Mouse (Mus musculus) liver, embryonic 13.5 days (tissue): ENCODE measurements around the gene Acad10. TPM values are rescaled to one million over a fixed set of nuclear protein-coding genes. Genes with fewer than 3 reads are reported as not detected.
"Not testable (repeated sequence)": the region's sequence is repeated elsewhere in the genome, so short reads cannot be mapped to it uniquely, and the experiment has no call there.

Experiments
- ATAC-seq: fragments of 200-750 bp; cut with Nextera tagmentation; 2 replicates; pipeline ENCODE4 v1.8.0; 2017; ENCODE audit warnings: low read depth, mild to moderate bottlenecking, moderate number of reproducible peaks, moderate library complexity
- DNase-seq: peaks from one replicate; pipeline ENCODE4 v3.0.0; 2022
- H3K27ac ChIP-seq: fragments of 300-500 bp; sonication (generic); 2 replicates; pipeline ENCODE4 v1.5.1; 2015; ENCODE audit warnings: moderate library complexity, mild to moderate bottlenecking, inconsistent platforms
- H3K27me3 ChIP-seq: fragments of 300-500 bp; sonication (generic); 2 replicates; pipeline ENCODE4 v1.6.1; 2015; ENCODE audit warnings: mild to moderate bottlenecking, inconsistent platforms
- H3K36me3 ChIP-seq: fragments of 300-500 bp; sonication (generic); 2 replicates; pipeline ENCODE4 v1.6.1; 2015; ENCODE audit warnings: mild to moderate bottlenecking, inconsistent platforms
- H3K4me1 ChIP-seq: fragments of 300-500 bp; sonication (generic); replicated peaks from 2 replicates; pipeline ENCODE4 v1.6.1; 2015; ENCODE audit warnings: inconsistent platforms
- H3K4me2 ChIP-seq: fragments of 300-500 bp; sonication (generic); 2 replicates; pipeline ENCODE4 v1.6.1; 2015; ENCODE audit warnings: inconsistent platforms, mild to moderate bottlenecking, moderate library complexity
- H3K4me3 ChIP-seq: fragments of 300-500 bp; sonication (generic); replicated peaks from 2 replicates; pipeline ENCODE4 v1.5.1; 2015; ENCODE audit warnings: mild to moderate bottlenecking, inconsistent platforms
- H3K9ac ChIP-seq: fragments of 300-500 bp; sonication (generic); 2 replicates; pipeline ENCODE4 v1.6.1; 2015; ENCODE audit warnings: mild to moderate bottlenecking, inconsistent platforms
- H3K9me3 ChIP-seq: fragments of 300-500 bp; sonication (generic); replicated peaks from 2 replicates; pipeline ENCODE4 v1.6.1; 2016; ENCODE audit warnings: inconsistent platforms
- WGBS: fragments of 180-500 bp; shearing (Covaris S2); methylation state at CpG from one replicate; pipeline ENCODE4 v1.1.7; 2015; ENCODE audit not compliant: insufficient replicate concordance; 5-methylcytosine and 5-hydroxymethylcytosine counted together
- polyA plus RNA-seq: library from polyadenylated mRNA; unstranded; fragments of >200 nt; fragmentation: Nextera tagmentation; extraction: Ambion mirVana; gene quantifications from 2 replicates; pipeline ENCODE4 v1.2.1, GENCODE M21; 2015

Gene Acad10
- polyA plus RNA-seq, 1 experiment from 2014 or later: 2.0 TPM

DNA sequence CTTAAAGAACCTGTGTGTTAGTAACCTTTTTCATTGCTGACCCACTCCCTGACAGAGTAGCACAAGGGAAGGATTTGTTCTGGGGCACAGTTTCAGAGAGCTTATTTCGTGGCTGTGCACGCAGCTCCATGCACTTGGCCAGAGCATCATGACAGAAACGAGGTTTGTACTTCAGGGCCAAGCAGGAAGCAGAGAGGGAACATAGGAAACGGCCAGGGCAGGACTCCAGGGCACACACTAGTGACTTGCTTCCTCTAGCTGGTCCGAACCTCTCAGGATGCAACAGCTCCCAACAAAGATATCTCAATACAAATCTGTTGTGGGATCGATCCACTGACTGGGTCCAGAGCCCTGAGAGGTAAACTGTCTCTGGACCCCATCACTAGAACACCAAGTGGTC is 3.4 kb downstream of the Acad10 start:
- H3K4me3 ChIP-seq: not testable (repeated sequence)

DNA sequence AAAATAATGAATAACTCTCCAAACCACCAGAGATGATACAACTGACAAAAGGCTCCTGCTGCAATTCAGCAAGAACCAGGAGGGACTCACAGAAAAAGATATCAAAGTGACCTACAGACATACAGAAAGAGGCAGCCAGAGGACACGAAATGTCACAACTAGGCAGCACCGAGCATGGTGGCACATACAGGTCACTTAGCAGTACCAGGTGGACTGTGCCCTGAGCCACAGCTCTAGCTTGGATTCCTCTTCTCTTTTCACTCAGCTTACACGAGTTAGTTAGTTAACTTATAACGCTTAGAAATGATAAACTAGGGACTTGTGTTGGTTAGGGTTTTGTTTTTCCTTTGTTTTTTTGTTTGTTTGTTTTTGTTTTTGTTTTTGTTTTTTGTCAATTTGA is 5.8 kb downstream of the Acad10 start:
- Histone ChIP-seq H3K9me3 (no peaks in the 10 kb centered on the region), H3K36me3 (no peaks in the 10 kb centered on the region), H3K4me3 (no peak overlapping the region), H3K4me2 (no peak overlapping the region), H3K27me3 (no peaks in the 10 kb centered on the region), H3K27ac (no peak overlapping the region), H3K9ac (no peak overlapping the region), H3K4me1 (peaks cover 4% of the 10 kb centered on the region)
- WGBS: 65% methylated on average over 4 of the region's 4 CpGs
- DNase-seq (no peak), ATAC-seq (no peak)

More for the DNA sequence above, 3.4 kb downstream of the Acad10 start:
- ATAC-seq, H3K27ac ChIP-seq, H3K9me3 ChIP-seq, H3K4me2 ChIP-seq, H3K36me3 ChIP-seq, DNase-seq, H3K27me3 ChIP-seq, H3K9ac ChIP-seq: not testable (repeated sequence)
- H3K4me1 ChIP-seq: peaks cover 20% of the 10 kb centered on the region
- whole genome bisulfite sequencing: 49% methylated on average over 6 of the region's 6 CpGs

DNA sequence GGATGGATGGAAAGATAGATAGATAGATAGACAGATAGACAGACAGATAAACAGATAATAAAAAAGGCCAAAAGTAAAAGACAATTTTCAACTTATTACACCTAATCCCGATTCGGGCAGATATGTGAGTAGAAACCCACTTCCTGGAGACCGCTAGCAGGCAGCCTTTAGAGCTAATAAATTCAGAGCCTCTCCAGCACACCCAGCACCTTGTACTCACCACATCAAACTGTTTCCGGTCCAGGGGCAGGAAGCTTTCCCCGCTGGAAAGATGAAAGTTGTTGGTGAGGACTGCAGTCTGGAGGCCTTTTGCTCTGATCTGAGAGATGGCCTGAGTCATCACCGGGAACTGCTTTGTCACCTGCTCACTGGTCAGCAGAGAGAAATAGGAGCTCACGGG is 11.2 kb downstream of the Acad10 start:
- H3K4me2 ChIP-seq: no peak overlapping the region
- no peak overlapping the region for H3K9ac ChIP-seq
- 65% methylated on average over 7 of the region's 7 CpGs for WGBS
- ATAC-seq (no peak), DNase-seq (no peak)
- no peaks in the 10 kb centered on the region for H3K27me3 ChIP-seq
- H3K27ac ChIP-seq: no peak overlapping the region
- 0 out of 2 replicates have a peak, but pooled peaks cover 4% of the 10 kb centered on the region for H3K4me1 ChIP-seq
- no peaks in the 10 kb centered on the region; the same call in 1 of the 2 replicates for H3K36me3 ChIP-seq
- no peak overlapping the region for H3K4me3 ChIP-seq
- no peaks in the 10 kb centered on the region for H3K9me3 ChIP-seq

DNA sequence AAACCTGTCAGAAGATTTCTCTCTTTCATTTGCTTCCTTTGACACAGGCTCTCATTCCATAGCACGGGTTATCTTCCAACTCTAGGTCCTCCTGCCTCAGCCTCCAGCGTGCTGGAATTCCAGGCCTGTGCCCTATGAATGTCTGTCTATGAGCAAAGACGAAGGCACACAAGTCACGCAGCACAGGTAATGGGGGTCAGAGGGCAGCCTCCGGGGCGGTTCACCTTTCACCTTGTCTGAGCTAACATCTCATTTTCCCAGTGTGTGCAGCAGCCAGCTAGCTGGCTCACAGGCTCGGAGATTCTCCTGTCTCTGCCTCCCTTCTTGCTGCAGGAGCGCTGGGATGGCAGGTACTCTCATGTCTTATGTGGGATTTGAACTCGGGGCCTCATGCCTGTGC is 20.7 kb downstream of the Acad10 start:
- no peaks in the 10 kb centered on the region for H3K27me3 ChIP-seq
- no peak overlapping the region for H3K4me3 ChIP-seq
- H3K36me3 ChIP-seq: no peaks in the 10 kb centered on the region
- H3K27ac ChIP-seq: no peak overlapping the region
- H3K4me2 ChIP-seq: no peak overlapping the region
- H3K4me1 ChIP-seq: 0 out of 2 replicates have a peak, but pooled peaks cover 1% of the 10 kb centered on the region
- no peak overlapping the region for H3K9ac ChIP-seq
- ATAC-seq (no peak), DNase-seq (no peak)
- H3K9me3 ChIP-seq: no peaks in the 10 kb centered on the region
- 74% methylated on average over 9 of the region's 9 CpGs for WGBS

DNA sequence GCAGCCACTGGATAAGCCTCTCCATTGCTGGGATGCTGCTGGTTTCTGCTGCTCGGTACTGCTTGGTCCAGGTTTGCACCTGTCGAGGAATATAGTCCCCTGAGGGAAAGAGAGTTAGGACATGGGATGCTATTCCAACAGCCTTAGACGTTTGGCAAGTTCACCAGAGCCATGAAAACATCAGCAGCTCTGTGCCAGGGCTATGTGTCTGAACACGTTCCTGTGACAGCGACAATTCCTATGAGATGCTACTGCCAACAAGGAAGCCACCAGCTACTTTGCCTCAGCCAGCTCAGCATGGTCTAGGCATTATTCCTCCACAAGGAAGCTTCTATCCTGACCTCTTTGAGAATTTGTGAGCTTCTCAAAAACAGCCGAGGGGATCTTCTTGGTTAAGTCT is 23.0 kb downstream of the Acad10 start:
- Histone ChIP-seq H3K4me2 (no peak overlapping the region), H3K4me1 (no peaks in the 10 kb centered on the region), H3K9ac (no peak overlapping the region), H3K27me3 (no peaks in the 10 kb centered on the region), H3K27ac (no peak overlapping the region), H3K4me3 (no peak overlapping the region), H3K36me3 (no peaks in the 10 kb centered on the region), H3K9me3 (no peaks in the 10 kb centered on the region)
- WGBS: 73% methylated on average over 6 of the region's 6 CpGs
- ATAC-seq (no peak), DNase-seq (no peak)

DNA sequence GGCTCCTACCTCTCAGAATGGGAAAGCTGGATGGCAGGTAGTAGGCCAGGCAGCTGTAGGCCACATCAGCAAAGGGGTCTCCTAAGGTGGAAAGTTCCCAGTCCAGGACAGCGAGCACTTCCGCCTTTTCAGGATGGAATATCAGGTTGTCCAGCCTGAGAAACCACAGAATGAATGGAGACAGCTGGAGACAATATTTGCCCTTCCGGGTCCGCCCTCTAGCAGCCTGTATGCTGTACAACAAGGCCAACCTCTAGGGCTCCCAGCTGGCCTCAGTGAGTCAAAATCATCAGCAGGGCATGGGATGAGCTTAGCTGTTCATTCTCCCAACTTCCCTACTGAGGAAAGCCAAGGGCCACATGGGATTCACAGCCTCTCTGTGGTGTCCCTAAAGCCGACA is 25.6 kb downstream of the Acad10 start:
- no peaks in the 10 kb centered on the region for H3K4me1 ChIP-seq
- H3K9me3 ChIP-seq: no peaks in the 10 kb centered on the region
- H3K9ac ChIP-seq: no peak overlapping the region
- H3K4me3 ChIP-seq: no peak overlapping the region
- no peak for ATAC-seq
- no peak overlapping the region for H3K4me2 ChIP-seq
- no peak overlapping the region for H3K27ac ChIP-seq
- no peak for DNase-seq
- no peaks in the 10 kb centered on the region for H3K36me3 ChIP-seq
- WGBS: 83% methylated on average over 5 of the region's 5 CpGs
- no peaks in the 10 kb centered on the region for H3K27me3 ChIP-seq

DNA sequence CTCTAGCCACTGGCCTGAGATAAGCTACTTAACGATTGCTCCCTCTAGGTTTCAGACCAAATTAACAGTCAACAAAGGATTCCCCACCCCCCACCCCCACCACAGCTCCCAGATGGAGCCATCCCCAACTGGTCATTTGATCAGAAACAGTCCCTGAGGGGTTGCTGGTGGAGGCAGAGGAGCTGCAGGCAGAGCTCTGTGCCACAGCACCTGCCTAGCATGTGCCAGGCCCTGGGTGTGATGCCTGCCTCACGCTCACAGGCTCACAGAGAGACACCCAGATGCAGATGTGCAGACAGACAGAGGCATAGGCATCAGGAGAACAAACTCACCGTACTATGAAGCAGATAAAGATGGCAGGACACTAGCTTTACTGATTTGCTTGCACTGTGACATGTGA is 27.5 kb downstream of the Acad10 start:
- Histone ChIP-seq H3K4me2 (no peak overlapping the region), H3K9ac (no peak overlapping the region), H3K36me3 (no peaks in the 10 kb centered on the region), H3K27ac (no peak overlapping the region), H3K4me3 (no peak overlapping the region), H3K4me1 (no peaks in the 10 kb centered on the region), H3K9me3 (no peaks in the 10 kb centered on the region), H3K27me3 (no peaks in the 10 kb centered on the region)
- no peak for DNase-seq
- WGBS: 34% methylated on average over 3 of the region's 3 CpGs
- ATAC-seq: no peak

DNA sequence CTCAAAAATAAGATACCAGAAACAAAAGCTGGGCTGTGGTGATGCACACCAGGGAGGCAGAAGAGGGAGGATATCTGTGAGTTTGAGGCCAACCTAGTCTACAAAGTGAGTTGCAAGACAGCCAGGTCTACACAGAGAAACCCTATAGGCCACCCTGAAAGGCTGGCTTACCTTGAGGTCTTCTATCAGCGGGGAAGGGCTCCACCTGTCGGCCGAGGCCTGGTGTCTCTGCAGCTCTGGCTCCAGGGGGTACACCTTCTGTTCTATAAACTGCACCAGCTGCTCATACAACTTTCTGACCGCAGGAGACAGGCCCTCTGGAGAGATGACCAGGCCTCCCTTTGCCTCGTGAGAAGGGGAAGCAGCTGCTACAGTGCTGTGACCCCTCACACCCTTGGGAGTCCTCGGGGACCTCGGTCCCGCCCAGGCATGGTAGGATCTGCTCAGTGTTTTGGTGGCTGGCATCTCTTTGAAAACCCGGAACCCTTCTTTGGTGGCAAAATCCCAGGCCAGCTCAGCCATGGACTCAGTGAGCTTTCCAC is 29.1 kb downstream of the Acad10 start:
- H3K27me3 ChIP-seq, H3K4me2 ChIP-seq, H3K27ac ChIP-seq, H3K9me3 ChIP-seq, ATAC-seq, DNase-seq, H3K36me3 ChIP-seq, H3K4me1 ChIP-seq, H3K4me3 ChIP-seq, H3K9ac ChIP-seq: not testable (repeated sequence)
- WGBS: 64% methylated on average over 9 of the region's 9 CpGs

DNA sequence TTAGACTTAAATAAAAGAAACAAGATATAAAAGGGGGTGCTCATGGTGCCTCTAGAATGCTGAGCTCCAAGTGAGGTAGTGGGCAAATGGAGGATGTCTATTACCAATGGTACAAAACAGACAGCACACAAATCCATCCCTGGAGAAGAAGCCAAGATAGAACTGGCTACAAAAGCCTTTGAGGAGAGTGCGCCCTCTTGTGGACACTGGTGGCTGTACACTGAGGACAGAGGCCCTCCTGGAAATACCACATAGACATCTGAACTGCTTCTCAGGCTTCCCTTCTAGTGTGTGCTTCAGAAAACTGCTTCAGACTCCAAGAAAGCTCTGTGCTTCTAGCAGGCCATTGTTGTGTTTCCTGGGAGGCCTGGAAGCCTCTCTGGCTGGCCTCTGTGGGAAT is 32.4 kb downstream of the Acad10 start:
- no peak for ATAC-seq
- peak; percentile 57 for DNase-seq

DNA sequence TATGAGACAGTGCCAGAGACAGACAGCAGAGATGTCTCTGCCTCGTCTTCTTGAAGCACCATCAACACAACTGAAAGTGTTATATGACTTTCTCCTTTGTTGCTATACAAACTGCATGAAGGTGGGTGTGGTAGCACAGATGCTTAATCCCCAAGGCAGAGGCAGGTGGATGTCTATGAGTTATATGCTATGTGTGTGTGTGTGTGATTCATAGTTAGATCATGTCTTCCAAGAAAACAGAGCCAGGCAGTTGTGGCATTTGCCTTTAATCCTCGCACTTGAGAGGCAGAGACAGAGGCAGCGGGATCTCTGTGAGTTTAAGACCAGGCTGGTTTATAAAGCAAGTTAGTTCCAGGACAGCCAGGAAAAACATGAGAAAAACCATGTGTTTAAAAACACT is 37.1 kb downstream of the Acad10 start:
- Histone ChIP-seq H3K36me3 (no peaks in the 10 kb centered on the region), H3K4me1 (peaks cover 14% of the 10 kb centered on the region), H3K4me2 (no peak overlapping the region), H3K27me3 (no peaks in the 10 kb centered on the region), H3K27ac (no peak overlapping the region), H3K9ac (no peak overlapping the region), H3K4me3 (no peak overlapping the region), H3K9me3 (no peaks in the 10 kb centered on the region)
- WGBS: 70% methylated on average over 3 of the region's 3 CpGs
- ATAC-seq: no peak
- DNase-seq: no peak

More for the DNA sequence above, 32.4 kb downstream of the Acad10 start:
- Histone ChIP-seq H3K36me3 (no peaks in the 10 kb centered on the region), H3K4me3 (no peak overlapping the region), H3K4me1 (no peaks in the 10 kb centered on the region), H3K9ac (no peak overlapping the region), H3K4me2 (no peak overlapping the region), H3K27me3 (no peaks in the 10 kb centered on the region), H3K9me3 (no peaks in the 10 kb centered on the region), H3K27ac (no peak overlapping the region)
- 0% methylated on average over 1 of the region's 1 CpGs for WGBS

DNA sequence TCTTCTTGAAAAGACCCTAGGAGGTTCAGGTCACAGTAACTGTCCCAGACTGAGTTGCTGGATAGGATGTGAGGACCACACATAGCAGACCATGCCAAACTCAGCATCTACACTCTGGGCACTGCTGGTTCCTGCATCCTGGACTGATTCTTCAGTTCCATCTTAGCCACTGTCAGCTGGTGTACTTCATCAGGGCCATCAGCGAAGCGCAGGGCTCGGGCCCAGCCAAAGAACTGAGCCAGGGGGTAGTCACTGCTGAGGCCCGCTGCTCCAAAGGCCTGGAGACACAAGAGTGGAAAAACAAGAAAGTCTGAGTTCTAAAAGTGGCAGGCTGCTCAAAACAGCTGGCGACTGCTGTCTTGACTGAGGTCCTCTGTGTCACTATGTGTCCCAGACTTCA is 39.2 kb downstream of the Acad10 start:
- no peaks in the 10 kb centered on the region for H3K9me3 ChIP-seq
- 85% methylated on average over 5 of the region's 5 CpGs for WGBS
- H3K9ac ChIP-seq: no peak overlapping the region
- H3K4me1 ChIP-seq: peaks cover 17% of the 10 kb centered on the region
- H3K36me3 ChIP-seq: no peaks in the 10 kb centered on the region
- H3K27ac ChIP-seq: no peak overlapping the region
- H3K4me2 ChIP-seq: no peak overlapping the region
- H3K4me3 ChIP-seq: no peak overlapping the region
- DNase-seq (no peak), ATAC-seq (no peak)
- no peaks in the 10 kb centered on the region for H3K27me3 ChIP-seq
